Mouse (Mus musculus) cerebellum, postnatal 10 days (tissue): ENCODE results near the gene Vwce.

ENCODE experiments used
- DNase-seq, 2 experiments: peaks; one replicate each; pipeline ENCODE4 v3.0.0; 2021; ENCODE audit warnings: mixed read lengths in 2 of 2

Vwce gene

DNA sequence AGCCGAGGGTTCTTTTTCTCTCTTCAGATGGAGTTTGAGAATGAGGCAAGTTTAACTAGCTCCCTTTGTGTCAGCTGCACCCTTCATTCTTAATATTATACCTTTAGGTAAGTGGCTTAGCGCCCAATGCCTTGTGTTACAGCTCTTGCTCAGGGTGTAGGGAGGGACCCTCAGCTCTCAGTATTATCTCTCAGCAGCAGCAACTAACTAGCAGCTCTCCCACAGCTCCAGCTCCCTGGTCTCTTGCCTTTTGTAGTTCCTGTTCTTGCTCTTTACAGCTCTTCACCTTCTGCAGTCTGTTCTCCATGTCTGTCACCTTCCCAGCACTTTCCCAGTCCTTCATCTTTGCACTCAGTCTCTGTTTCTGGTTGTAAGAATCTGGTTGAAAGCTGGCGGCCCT, 57.6 kb downstream of the Vwce start:
- DNase-seq = no peak

DNA sequence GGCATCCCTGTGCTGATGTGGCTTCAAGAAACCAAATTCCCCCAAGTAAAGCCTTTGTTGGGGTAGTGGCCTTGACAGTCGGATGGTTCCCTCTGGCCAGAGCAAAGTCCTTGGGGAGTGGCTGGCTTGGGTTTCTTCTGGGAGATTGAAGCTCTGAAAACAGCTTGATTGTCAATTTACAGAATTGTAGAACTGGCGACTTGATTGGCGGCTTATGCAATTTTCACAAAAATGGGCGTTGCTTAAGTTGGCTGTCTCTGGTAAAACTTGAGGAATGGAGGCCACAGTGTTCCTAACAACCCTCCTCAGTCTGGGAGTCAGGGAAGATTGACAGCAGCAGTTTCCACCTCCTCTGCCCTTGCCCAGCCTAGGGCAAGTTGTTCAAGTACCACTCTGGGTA, 58.3 kb downstream of the Vwce start:
- DNase-seq = no peak

DNA sequence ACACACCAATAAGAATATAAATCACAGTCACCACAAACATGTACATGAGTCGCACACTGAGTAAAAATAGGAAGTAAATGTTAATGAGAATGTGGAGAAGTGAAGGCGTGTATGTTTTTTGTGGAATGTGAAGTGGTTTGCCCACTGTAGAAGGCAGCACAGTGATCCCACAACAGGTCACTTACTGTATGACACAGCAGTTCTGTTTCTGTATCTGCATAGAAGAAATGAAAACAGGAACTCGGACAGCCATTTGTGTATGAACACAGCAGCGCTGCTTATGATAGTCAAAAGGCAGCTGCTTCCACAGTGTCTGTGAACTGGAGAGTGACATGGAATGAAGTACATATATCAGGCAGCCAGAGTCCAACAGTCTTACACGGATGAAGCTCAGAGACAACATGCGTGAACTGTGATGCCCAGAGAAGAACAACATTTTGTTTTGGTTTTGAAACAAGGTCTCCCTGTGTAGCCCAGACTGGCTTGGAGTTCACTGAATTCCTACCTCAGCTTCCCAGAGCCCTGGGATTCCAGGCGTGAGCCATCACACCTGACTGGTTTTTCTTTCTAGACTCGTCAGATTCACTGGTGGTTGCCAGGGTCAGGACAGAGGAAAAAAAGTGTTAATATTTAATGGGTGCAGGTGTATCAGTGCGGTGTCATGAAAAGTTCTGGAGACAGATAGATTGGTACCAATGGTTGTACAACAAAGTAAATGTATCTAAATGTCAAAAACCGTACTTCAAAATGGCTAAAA, 60.1 kb downstream of the Vwce start:
- DNase-seq = no peak

DNA sequence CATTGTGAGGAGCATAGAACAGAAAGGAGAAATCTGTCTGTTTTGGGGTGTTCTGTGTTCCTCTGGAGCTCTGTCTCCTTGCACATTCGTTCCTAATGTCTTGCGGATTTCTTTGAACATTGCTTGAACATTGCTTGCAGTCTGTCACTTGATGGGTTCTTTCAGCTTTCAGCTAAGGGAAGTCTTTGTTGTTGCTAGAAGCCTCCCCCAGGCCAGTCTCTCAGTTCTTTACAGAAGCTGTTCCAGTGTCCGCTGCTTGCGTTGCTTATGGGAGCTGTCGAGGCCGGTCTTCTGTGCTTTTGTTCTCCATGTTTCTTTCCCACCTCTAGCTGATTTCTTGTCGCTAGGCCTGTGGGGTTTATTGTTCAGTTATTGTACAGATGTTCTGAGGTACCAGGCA, 61.8 kb downstream of the Vwce start:
- DNase-seq = no peak

DNA sequence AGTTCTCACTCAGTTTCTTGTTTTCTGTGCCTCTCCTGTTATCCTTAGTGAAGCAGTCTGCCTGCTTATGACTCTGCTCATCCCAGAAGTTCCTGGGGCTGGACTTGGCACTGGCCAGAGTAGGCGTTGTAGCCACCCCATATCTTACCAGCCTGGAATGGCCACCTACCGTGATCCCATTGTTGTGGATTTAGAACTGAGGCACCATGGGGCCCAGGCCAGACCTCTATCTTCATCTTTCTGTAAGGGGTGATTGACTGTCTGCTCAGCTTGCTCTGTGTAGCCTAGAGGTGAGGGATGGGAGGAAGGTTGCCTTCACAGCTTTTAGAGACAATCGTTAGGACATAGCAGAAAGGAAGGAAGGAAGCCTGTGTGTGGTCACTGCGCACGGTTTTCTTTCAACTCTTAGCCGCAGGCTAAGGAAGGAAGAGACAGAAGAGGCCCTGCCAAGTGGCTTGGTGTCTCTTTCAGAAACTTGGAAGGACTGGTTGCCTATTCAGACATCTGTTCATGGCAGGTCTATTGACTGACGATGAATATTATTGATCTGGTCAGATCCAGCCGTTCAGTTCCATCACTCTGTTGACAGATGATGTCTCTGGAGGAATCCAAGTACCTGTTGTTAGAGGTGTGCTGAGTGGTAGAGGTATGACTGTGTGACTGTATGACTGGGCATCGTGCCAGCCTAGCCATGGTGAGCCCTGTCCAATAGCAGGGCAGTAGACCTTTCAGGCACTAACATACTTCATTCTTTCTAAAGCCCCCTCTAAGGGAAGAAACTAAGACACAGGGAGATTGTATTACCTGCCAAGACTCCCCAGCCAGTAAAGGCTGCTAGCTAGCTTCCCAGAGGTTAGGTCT, 64.3 kb downstream of the Vwce start:
- DNase-seq = no peak

DNA sequence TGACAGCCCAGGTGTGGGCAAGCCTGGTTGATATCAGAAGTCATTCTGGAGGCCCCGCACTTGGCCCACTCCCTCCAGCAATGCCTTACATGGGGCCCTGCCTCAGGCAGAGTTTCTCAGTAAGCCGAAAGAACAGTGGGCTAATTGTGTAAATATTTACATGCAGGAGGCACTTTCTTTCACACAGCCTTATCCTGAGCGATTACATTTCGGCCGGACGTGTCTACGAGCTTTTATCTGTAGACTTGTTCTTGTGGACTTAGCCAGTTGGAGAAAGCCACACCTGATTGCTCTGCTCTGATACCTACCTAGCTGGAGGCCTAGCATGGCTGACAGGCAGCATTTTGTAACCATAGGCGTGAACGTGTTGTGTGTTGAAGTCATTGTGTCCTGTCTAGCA, 65.8 kb downstream of the Vwce start:
- no peak for DNase-seq

DNA sequence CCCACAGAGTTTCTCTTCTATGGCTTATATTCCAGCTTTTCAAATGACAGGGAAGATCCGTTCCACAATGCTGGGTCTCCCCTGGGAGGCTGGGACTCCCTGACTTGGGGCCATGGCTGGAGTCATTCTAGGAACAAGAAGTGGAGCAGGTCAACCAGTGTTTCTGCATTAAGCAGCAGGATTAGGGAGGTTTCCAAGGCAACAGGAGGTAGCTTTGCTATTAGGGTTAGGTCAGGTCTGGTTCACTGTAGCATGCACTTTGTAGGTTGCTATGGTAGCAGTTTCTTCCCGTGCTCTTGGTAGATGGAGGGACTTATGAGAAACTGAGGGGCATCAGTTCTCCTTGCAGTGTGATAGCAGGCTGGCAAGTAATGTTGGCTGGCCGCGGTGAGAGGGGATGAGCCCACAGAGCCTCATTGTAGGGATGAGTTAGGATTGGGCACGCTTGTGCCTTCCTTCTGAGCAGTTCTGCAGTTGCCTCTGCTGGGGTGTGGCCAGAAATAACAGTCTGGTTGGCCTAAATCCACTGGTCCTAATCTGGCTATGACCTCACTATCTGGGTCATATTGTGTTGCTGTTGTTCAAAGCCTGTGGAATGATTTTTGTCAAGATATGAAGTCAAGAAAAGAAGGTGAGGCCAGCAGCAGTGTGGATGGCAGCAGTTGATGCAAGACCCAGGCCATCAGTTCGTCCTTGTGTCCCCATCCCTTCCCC, 67.2 kb downstream of the Vwce start:
- peak in 1 of 2 experiments; percentile 60 for DNase-seq

DNA sequence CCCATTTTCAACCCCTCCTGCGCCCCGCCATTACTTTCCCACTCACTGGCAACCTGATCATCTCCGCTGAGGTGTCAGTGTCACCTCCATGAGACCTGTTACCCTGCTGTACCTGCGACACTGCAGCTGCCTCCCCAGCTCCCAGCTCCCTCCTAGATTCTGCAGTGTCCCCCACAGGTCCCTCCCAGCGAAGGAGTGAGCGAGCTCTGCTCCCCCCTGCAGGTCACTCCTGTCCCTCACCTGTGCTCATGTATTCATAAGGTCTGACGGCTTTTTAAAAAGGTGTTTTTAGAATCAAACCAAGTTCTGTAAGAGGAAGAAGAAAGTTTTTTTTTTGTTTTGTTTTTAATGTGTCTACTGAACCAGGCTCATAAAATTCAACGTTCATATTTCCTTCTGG, 68.1 kb downstream of the Vwce start:
- no peak for DNase-seq

DNA sequence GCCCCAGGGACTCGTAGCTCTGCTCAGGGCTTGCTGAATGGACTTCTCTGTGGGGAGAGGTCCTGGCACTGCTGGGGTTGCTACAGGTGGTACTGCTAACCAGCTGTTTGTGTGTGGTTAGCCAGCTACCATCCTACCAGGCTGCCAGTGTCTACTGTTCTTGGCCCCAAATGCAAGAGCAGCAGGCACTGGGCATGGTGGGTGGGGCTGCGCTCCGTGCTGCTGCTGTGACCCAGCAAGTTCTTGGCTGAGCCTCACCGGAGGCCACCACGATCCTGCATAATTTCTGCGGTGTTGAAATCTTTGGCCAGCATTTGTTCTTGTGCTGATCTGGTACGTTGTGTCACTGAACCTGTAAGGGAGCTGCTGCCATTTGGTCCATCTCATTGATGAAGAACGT, 69.5 kb downstream of the Vwce start:
- DNase-seq = peak; percentile 69 to 79

DNA sequence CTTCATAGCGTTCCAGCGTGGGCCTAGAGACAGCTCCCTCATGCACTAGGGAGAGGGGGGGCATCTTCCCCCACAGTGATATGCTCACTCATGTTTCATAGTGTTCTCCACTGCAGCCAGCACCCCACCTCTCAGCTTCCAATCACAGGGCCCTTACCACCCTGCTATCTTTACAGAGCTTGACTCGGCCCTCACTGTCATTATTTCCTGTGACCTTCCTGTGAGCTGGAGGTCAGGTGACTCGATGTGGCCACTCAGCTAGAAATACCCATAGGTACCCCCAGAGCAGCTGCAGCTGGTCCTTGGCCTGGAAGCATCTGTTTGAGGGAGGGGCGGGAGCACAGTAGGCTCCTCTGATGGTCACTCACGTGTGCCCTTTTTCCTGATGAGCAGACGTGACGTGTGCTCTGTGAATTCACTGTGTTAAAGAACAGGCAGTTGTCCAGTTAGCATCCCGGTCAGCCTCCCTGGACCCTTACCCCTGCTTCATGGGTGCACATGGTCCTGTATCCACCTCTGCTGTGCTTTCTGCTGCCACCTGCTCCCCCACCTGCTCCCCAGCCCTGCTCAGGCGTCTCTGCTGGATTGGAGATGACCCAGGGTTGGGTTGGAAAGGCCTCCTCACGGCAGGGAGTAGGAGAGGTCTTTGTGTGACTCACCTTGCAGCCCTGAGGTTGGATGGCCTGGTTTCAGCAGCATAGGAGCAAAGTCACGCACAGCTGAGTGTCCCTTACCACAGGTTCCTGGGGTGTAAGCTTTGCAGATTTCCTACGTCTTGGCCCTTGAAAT, 73.3 kb downstream of the Vwce start:
- DNase-seq = no peak

DNA sequence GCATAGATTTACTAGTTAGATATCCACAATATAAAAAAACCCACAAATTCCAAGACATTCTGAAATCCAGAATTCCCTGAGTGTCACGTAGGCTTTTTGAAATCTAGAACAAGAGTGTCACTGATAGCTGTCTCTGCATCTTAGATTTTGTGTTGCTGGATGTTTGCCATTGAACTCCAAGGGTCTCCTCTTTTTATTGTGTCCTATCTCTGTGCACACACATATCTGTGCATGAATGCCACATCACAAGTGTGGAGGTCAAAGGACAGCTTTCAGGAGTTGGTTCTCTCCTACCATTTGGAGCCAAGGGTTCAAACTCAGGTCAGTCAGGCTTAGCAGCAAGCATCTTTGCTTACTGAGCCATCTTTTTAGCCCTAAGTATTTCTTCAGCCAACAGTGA, 73.9 kb downstream of the Vwce start:
- no peak for DNase-seq

DNA sequence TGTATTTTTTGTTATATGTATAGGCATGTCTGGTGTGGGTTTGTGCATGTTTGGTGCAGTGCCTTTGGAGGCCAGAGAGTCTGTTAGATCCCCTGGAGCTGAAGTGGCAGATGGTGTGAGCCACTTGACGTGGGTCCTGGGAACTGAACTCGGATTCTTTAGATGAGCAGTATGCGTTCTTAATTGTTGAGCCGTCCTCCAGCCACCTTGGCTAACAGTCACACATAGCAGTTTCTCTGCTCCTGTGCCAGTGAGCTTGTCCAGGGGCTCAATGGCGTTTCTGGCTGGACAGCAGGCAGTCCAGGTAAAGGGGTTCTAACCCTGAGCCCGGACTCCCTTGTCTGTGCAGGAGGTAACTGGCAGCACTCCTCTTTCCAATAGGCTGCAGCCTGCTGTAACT, 74.9 kb downstream of the Vwce start:
- DNase-seq = no peak

DNA sequence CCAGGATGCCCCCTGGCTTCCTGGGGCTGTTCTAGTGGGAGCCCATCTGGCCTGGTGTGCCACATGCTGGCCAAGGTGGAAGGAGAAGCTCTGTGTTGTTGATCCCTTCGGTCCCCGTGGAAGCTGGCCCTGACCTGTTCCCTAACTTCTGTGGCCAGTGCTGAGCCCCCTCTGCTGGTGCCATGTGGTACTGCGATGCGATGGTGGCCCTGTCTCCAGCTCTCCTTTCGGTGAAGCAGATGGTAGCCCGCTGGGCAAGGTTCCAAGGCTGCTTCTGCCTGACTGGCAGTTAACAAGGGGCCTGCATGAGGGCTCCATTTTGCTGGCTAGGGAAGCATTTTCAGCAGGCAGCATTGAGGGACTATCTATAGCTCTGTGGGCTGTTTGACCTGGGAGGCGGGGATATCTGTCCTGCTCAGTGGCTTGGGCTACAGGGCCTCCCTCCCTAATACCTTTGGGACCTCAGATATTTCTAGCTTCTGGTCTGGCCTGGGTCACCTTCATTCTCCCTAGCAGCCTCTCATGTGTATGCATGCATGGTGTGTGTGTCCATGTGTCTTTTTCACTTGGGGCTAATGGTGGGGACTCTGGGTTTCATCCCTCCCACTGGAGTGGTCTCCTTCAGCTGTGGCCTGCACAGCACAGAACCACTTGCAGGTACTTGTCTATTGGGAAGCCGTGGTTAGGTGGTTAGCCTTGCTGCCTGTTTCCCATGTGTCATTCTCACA, 75.5 kb downstream of the Vwce start:
- DNase-seq = peak; percentile 100

DNA sequence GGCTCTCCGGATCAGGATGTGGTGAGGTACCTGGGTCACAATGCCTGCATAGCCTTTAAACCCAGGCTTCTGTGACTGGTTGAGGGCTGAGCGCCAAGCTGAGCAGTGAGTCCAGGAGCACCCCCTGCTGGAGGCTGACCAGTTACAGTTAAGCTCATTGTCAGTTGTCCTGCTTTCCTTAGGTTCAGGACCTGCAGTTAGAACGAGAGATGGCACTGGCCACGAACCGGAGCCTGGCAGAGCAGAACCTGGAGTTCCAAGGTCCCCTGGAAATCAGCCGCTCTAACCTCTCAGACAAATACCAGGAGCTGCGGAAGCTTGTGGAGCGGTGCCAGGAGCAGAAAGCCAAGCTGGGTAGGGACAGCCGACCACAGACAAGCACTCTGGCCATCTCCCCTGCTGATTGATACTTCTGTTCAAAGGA, 76.1 kb downstream of the Vwce start:
- peak; percentile 91 to 95 for DNase-seq

DNA sequence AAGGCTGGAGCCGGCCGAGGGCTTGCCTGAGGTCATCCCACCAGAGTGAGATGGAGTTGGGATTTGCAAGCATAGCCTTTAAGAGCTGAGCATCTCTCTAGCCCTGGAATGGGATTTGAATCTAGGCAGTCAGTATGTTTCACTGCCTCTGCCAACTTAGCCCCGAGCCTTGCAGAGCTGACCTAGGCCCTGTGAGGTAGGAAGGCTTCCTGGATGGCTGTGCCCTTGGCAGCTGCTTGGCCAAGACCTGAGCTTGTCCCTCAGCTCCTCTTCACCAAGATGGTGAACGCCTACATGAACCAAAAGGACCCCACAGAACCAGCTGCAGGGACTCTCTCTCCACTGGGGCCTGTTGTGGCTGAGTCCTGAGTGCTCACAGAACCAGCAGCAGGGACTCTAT, 76.7 kb downstream of the Vwce start:
- DNase-seq = peak; percentile 27 to 47

DNA sequence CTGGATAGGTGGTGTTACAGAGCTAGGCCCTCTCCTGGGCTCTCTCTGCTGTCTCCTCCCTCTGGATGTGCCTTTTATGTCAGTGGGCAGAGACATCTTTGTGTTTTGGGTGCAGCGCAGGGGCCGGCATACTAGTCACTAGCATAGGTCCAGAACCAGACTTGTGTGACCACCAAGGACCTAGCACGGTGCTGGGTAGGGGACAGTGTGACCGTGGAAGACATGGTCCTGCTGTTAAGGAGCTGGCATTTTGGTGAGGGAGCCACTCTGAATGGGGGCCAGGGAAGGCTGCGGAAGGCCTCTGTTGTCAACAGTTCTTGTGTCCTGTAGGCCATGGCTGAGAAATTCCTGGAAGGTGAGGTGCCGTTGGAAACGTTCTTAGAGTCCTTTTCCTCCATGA, 78.2 kb downstream of the Vwce start:
- no peak for DNase-seq

DNA sequence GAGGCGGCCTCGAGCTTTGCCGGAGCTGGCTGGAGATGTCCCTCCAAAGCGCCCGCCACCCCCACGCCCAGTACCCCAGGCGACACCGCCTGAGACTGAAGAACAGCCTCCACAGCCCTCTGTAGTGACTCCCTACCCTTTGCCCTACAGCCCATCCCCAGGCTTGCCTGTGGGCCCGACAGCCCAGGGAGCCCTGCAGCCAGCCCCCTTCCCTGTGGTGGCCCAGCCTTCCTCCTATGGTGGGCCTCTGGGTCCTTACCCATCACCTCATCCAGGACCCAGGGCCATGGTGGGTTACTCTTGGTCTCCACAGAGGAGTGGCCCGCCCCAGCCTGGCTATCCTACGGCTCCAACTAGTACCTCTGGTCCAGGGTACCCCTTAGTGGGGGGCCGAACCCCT, 78.6 kb downstream of the Vwce start:
- no peak for DNase-seq

DNA sequence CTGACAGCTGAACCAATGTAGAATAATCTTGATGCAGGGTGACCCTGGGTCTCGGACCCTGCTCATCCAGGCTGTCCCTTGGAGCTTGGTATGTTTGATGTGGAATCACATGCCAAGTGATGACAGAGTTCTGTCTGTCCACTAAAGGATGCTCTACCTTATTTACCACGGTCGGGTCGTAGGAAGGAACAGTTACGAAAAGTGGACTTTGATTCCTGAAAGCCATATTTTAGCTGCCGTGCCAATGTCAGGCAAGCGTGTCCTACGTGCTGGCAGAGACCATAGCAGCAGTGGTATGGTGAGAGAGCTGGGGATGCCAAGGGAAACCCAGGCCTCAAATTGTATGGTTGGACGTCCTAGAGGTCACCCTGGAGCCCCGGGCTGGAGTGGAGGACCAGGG, 79.5 kb downstream of the Vwce start:
- DNase-seq = no peak

DNA sequence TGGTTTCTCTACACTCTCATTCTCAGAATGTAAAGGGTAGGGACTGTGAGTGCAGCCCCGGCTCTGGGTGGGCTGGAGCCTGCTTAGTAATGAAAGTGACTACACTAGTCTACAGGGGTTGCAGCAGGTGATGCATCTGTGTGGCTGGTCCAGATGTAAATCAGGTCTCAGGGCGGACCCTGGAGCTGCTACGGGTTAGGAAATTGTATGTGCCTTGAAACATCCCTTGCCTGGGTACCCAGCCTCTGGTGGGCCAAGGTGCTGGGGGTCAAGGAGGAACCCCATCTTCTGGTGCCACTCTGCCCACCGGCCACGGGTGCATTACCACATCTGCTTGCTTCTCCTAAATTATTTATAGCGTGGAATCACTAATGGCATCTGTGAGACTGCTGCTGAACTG, 80.2 kb downstream of the Vwce start:
- DNase-seq = no peak

DNA sequence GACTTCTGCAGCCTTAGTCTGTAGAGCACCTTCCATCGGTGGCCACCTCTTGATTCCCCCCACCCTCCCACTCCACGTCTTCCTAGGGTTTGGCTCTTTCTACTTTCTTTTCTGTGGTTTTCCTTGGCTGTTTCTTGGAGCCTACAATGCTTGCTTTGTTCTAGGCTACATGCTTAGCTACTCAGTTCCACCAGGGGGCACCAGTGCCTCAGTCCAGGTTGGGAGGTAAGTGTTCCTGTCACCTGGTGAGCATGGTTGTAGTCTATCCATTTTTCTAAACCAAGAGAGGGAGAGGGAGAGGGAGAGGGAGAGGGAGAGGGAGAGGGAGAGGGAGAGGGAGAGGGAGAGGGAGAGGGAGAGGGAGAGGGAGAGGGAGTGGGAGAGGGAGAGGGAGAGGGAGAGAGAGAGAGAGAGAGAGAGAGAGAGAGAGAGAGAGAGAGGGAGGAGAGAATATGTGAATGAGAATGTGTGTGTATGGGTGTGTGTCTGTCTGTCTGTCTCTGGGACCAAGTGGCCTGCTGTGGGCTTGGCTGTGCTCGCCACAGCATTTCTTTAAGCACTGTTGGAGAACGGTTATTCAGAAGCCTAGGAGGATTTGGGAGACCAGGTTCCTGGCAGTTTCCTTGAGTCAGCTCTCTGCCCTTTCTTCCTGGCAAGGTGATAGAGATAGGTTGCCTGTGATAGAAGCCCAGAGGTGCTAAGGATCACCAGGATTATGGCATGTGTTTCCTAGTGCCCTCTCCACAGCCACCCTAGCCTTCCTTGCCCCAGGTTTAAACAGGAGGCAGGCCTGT, 80.9 kb downstream of the Vwce start:
- peak; percentile 95 to 96 for DNase-seq

DNA sequence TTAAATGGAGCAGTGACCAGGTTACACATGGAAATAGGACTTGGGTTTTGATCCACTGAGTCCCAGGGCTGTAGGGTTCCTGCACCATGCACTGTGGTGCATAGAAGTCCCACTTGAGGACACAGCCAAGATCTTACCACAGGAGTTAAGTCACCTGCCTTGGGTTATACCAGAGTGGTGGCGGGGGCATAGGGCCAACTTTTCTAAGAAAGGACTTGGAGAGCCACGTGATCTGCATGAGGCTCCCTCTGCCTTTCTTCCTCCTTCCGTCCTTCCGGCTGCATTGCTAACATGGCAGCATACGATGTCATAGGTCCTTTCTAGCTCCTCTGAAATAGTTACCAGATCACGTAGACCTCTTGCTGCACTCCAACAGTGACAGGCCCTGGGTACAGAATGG, 81.5 kb downstream of the Vwce start:
- DNase-seq = peak in 1 of 2 experiments; percentile 56
